Mouse (Mus musculus): ENCODE measurements around the gene Dapk3. TPM values are rescaled to one million over a fixed set of nuclear protein-coding genes. Genes with fewer than 3 reads are reported as not detected.

Dapk3 gene
- total RNA-seq, 4 experiments from 2014 or later: 67.7 to 88.0 (median 81.8) TPM

Other genes with a start within 250 kb of the Dapk3 start
- gene Gng7, start 168.1 kb upstream of the Dapk3 start, total RNA-seq (2022): 10 to 100 TPM in 2 of 4 experiments, 1 to 10 TPM in 2; 9.4 to 16.6 (median 12.9) TPM
- gene Diras1, start 157.3 kb upstream of the Dapk3 start, total RNA-seq (2022): 1 to 10 TPM; 3.6 to 6.5 (median 4.4) TPM
- gene Slc39a3, start 145.6 kb upstream of the Dapk3 start, total RNA-seq (2022): 10 to 100 TPM; 50.7 to 86.9 (median 66.5) TPM
- gene Sgta, start 122.8 kb upstream of the Dapk3 start, total RNA-seq (2022): 100 to 1,000 TPM; 185 to 247 (median 197) TPM
- 10 to 100 TPM; 43.6 to 59.2 (median 45.7) TPM for gene Thop1, start 113.0 kb upstream of the Dapk3 start, total RNA-seq (2022)
- 1 to 10 TPM in 2 of 4 experiments, under 1 TPM in 2; 0.35 to 2.7 (median 1.3) TPM for gene Creb3l3, start 84.1 kb upstream of the Dapk3 start, total RNA-seq (2022)
- 100 to 1,000 TPM; 169 to 227 (median 204) TPM for gene Map2k2, start 77.1 kb upstream of the Dapk3 start, total RNA-seq (2022)
- gene Zbtb7a, start 47.8 kb upstream of the Dapk3 start, total RNA-seq (2022): 10 to 100 TPM; 86.5 to 94.0 (median 92.3) TPM
- gene Pias4, start 15.1 kb upstream of the Dapk3 start, total RNA-seq (2022): 10 to 100 TPM; 22.8 to 32.5 (median 30.1) TPM
- gene Eef2, start 6.4 kb upstream of the Dapk3 start, total RNA-seq (2022): 1,000 to 10,000 TPM; 1,447 to 1,655 (median 1,598) TPM
- not detected for gene 4930442H23Rik, start 844 bp downstream of the Dapk3 start, total RNA-seq (2022)
- gene Nmrk2, start 19.0 kb downstream of the Dapk3 start, total RNA-seq (2022): not detected
- 1 to 10 TPM; 3.8 to 6.4 (median 4.4) TPM for gene Atcay, start 47.8 kb downstream of the Dapk3 start, total RNA-seq (2022)
- 10 to 100 TPM; 27.6 to 35.6 (median 30.0) TPM for gene Zfr2, start 50.1 kb downstream of the Dapk3 start, total RNA-seq (2022)
- 1 to 10 TPM in 3 of 4 experiments, under 1 TPM in 1; 0.67 to 2.1 (median 1.5) TPM for gene Matk, start 69.9 kb downstream of the Dapk3 start, total RNA-seq (2022)
- 100 to 1,000 TPM; 100 to 139 (median 113) TPM for gene Mrpl54, start 83.9 kb downstream of the Dapk3 start, total RNA-seq (2022)
- gene Apba3, start 84.0 kb downstream of the Dapk3 start, total RNA-seq (2022): 10 to 100 TPM; 61.9 to 72.3 (median 66.4) TPM
- gene Tjp3, start 108.6 kb downstream of the Dapk3 start, total RNA-seq (2022): under 1 TPM; 0.22 to 0.81 (median 0.29) TPM
- 10 to 100 TPM; 42.6 to 61.1 (median 53.3) TPM for gene Pip5k1c, start 110.0 kb downstream of the Dapk3 start, total RNA-seq (2022)
- 10 to 100 TPM; 37.7 to 47.5 (median 42.5) TPM for gene Cactin, start 138.1 kb downstream of the Dapk3 start, total RNA-seq (2022)
- gene Tbxa2r, start 145.7 kb downstream of the Dapk3 start, total RNA-seq (2022): 10 to 100 TPM; 35.6 to 52.1 (median 42.0) TPM
- gene Gipc3, start 160.3 kb downstream of the Dapk3 start, total RNA-seq (2022): 10 to 100 TPM in 2 of 4 experiments, 1 to 10 TPM in 2; 3.7 to 17.7 (median 9.3) TPM
- 100 to 1,000 TPM in 3 of 4 experiments, 10 to 100 TPM in 1; 94.2 to 121 (median 112) TPM for gene Hmg20b, start 167.5 kb downstream of the Dapk3 start, total RNA-seq (2022)
- 10 to 100 TPM; 18.3 to 25.7 (median 22.0) TPM for gene Mfsd12, start 174.5 kb downstream of the Dapk3 start, total RNA-seq (2022)
- gene 4930404N11Rik, start 182.8 kb downstream of the Dapk3 start, total RNA-seq (2022): 1 to 10 TPM; 1.6 to 5.3 (median 2.4) TPM
- gene Fzr1, start 195.5 kb downstream of the Dapk3 start, total RNA-seq (2022): 10 to 100 TPM; 47.1 to 52.7 (median 49.9) TPM
- 10 to 100 TPM; 49.8 to 60.2 (median 55.0) TPM for gene Dohh, start 201.4 kb downstream of the Dapk3 start, total RNA-seq (2022)
- gene Gm48551, start 201.5 kb downstream of the Dapk3 start, total RNA-seq (2022): 1 to 10 TPM in 2 of 4 experiments, under 1 TPM in 2; 0.65 to 2.9 (median 1.0) TPM
- gene Gm48552, start 206.0 kb downstream of the Dapk3 start, total RNA-seq (2022): 1 to 10 TPM; 2.0 to 4.2 (median 2.6) TPM
- 1 to 10 TPM in 2 of 4 experiments, under 1 TPM in 2; 0.78 to 2.0 (median 0.96) TPM for gene Smim24, start 210.0 kb downstream of the Dapk3 start, total RNA-seq (2022)

All from adrenal gland, adult 8-10 months (tissue).